8 mouse cellular contexts compared by ENCODE assay signal in the genomic region with DNA sequence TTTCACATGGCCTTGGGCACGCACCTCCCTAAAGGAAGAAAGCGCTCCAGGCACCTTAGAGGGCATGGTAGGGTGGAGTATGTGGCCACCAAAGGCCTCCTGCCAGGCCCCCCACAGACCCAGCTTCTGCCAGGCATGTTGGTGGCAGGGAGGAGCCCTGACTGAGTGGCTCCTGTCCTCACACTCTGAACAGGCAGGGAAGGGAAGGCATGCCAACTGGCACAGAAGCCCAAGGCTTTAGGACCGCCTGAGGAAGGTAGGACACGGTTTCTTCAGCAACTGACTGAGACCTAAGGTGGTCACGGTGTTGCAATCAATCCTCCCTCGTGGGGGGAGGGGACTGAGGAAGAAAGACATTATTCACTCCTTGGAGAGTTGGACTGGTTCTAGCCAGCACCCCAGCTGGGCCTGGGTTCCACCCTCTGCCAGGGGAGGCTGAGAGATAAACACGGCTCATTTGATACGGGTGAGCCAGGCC. TPM values are rescaled to one million over a fixed set of nuclear protein-coding genes. Genes with fewer than 3 reads are reported as not detected.
DNase-seq lines count a peak whose midpoint lies in the region; ATAC-seq lines count a peak whose summit lies in the region.

No protein-coding gene starts in this region.

- peak; percentile 50 for ATAC-seq in cerebellum, adult (ENCODE audit: insufficient number of reproducible peaks, low FRiP score, low TSS enrichment)

- DNase-seq in cerebellum, postnatal 4 days (ENCODE audit: low spot score in 2 of 2), result no peak
- DNase-seq in testis, postnatal 14 days (ENCODE audit: low spot score), result peak; percentile 28
- DNase-seq in testis, postnatal 10 days (ENCODE audit: low spot score), result no peak
- peak; percentile 64 to 67 for DNase-seq in kidney, adult 8-10 months
- no peak for DNase-seq in embryo, embryonic 11 days
- DNase-seq in left cerebral cortex, postnatal 36 days (ENCODE audit: low spot score in 2 of 2), result no peak
- DNase-seq in embryo, embryonic 10 days (ENCODE audit: low spot score), result no peak

- intact Hi-C loops in left cerebral cortex, postnatal 36 days (cut with DNase I), result no loop called here

RNA-seq across cellular contexts. Expression of a gene that starts 8.2 kb away (rescaled TPM):
- total RNA-seq in left cerebral cortex, postnatal 36 days (2021), result under 1 TPM in 1 of 2 experiments, not detected in 1; 0.70 TPM

RNA-seq across cellular contexts. Expression of a gene that starts 33.9 kb away (rescaled TPM):
- total RNA-seq in left cerebral cortex, postnatal 36 days (2021), result 10 to 100 TPM; 49.1 to 49.3 TPM

Comparison
In these comparisons a context has a peak if more than half of its experiments do, and no peak if none do; other contexts are left out.
1. DNase-seq: peak in testis, postnatal 14 days (single experiment) and kidney, adult 8-10 months (2 of 2); none in cerebellum, postnatal 4 days (0 of 2), testis, postnatal 10 days (single experiment), embryo, embryonic 11 days (single experiment), left cerebral cortex, postnatal 36 days (0 of 2) and embryo, embryonic 10 days (single experiment).